Mouse (Mus musculus) liver, postnatal 0 days (tissue): ENCODE results near the gene Six3. TPM values are rescaled to one million over a fixed set of nuclear protein-coding genes. Genes with fewer than 3 reads are reported as not detected.

ENCODE experiments used
- ATAC-seq: fragments of 200-750 bp; cut with Nextera tagmentation; 2 replicates; pipeline ENCODE4 v1.8.0; 2017; ENCODE audit warnings: mild to moderate bottlenecking, moderate library complexity
- DNase-seq: peaks from one replicate; pipeline ENCODE4 v3.0.0-alpha.2; 2016
- H3K27ac ChIP-seq: fragments of 300-500 bp; sonication (generic); 2 replicates; pipeline ENCODE4 v1.5.1; 2014; ENCODE audit warnings: antibody characterized with exemption, moderate library complexity, mild to moderate bottlenecking, low read depth
- H3K27me3 ChIP-seq: fragments of 300-500 bp; sonication (generic); 2 replicates; pipeline ENCODE4 v1.6.1; 2014; ENCODE audit warnings: low read length, control low read depth, mixed read lengths; ENCODE audit not compliant: insufficient read depth
- H3K36me3 ChIP-seq: fragments of 300-500 bp; sonication (generic); replicated peaks from 2 replicates; pipeline ENCODE4 v1.6.1; 2014; ENCODE audit warnings: mild to moderate bottlenecking, control low read depth, low read length, moderate library complexity, mixed read lengths; ENCODE audit not compliant: insufficient read depth
- H3K4me1 ChIP-seq: fragments of 300-500 bp; sonication (generic); 2 replicates; pipeline ENCODE4 v1.6.1; 2014; ENCODE audit warnings: antibody characterized with exemption, mild to moderate bottlenecking, control low read depth; ENCODE audit not compliant: insufficient read depth
- H3K4me2 ChIP-seq: fragments of 300-500 bp; sonication (generic); 2 replicates; pipeline ENCODE4 v1.6.1; 2014; ENCODE audit warnings: low read depth, mild to moderate bottlenecking, low read length, moderate library complexity, mixed read lengths
- H3K4me3 ChIP-seq: fragments of 300-500 bp; sonication (generic); 2 replicates; pipeline ENCODE4 v1.5.1; 2014; ENCODE audit warnings: low read depth, low read length
- H3K9ac ChIP-seq: fragments of 300-500 bp; sonication (generic); replicated peaks from 2 replicates; pipeline ENCODE4 v1.6.1; 2014; ENCODE audit warnings: mild to moderate bottlenecking, moderate library complexity
- H3K9me3 ChIP-seq: fragments of 300-500 bp; sonication (generic); 2 replicates; pipeline ENCODE4 v1.6.1; 2016; ENCODE audit warnings: mild to moderate bottlenecking, control low read depth, low read length, mixed read lengths
- CTCF ChIP-seq: sonication (generic); IDR thresholded peaks from 2 replicates; pipeline ENCODE4 v1.5.1; 2016; ENCODE audit warnings: antibody characterized with exemption, low read depth
- EP300 ChIP-seq: IDR thresholded peaks from 2 replicates; pipeline ENCODE4 v1.6.1; 2016; ENCODE audit warnings: antibody characterized with exemption, low read depth, mild to moderate bottlenecking
- WGBS: fragments of 180-500 bp; shearing (Covaris S2); extraction: QIAGEN DNeasy Blood & Tissue Kit; methylation state at CpG from one replicate; pipeline ENCODE4 v1.1.7; 2014; ENCODE audit not compliant: insufficient replicate concordance; 5-methylcytosine and 5-hydroxymethylcytosine counted together
- polyA plus RNA-seq: library from polyadenylated mRNA; unstranded; fragments of >200 nt; fragmentation: Nextera tagmentation; extraction: Ambion mirVana; gene quantifications from 2 replicates; pipeline ENCODE4 v1.2.1, GENCODE M21; 2015

Gene Six3
- polyA plus RNA-seq, 1 experiment from 2014 or later, result not detected

DNA sequence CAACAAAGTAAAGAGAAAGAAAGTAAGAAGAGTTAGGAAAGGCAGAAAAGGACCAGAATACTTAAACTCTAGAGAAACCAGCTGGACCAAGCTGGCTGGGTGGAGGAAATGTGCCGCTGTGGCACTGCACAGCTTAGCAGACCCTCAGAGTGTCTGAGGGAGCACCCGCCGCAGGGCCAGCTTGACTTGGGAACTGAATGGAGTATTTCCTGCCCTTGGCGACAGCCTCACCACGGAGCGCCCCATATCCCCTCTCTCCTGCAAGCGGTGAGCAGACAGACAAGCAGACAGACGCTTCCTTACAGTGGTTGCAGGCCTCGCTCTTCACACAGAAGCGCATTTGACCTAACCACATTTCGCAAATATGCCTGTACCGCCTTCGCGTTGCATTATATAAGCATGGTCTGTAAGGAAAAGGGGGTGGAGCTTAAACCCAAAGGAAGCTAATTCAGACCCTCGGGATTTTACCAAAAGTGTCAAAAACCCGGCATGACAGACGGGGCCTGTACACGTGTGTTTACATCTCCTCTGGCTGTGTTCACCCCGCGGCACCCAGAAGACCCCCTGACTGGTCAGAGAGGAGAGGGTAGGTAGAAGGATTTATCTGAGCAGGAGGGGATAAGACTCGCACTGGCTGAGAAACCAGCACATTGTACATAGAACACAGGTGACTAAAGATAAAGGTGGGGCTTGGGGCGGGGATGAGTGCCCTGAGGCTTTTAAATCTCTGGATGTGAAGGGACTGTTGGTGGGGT, 17.1 kb downstream of the Six3 start:
- no peak for ATAC-seq
- 29% methylated on average over 22 of the region's 22 CpGs for WGBS

DNA sequence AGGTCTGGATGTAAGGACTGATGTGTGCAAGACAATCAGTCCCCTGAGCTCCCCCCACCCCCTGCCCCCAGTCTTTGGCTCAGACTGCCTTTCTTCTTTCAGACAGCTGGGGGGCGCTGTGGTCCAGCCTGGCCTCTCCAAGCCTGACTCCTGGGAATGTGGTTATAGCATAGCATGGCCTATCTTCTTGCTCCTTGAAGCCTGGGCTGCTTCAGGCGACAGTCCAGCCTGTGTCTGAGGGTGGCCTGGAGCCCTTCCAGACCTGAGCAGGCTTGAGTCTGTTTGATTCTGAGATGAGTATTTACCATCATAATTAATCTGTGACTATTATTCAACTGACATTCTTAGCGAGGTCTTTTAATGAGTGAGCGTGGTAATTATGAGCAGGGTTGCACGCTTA, 17.7 kb downstream of the Six3 start:
- DNase-seq (no peak), ATAC-seq (no peak)
- Histone ChIP-seq H3K9me3 (no peaks in the 10 kb centered on the region), H3K27ac (no peak overlapping the region), H3K27me3 (peaks cover 67% of the 10 kb centered on the region), H3K4me2 (no peak overlapping the region), H3K9ac (no peak overlapping the region), H3K36me3 (no peaks in the 10 kb centered on the region), H3K4me1 (no peaks in the 10 kb centered on the region), H3K4me3 (no peak overlapping the region)
- WGBS, result 48% methylated on average over 5 of the region's 5 CpGs
- TF ChIP-seq EP300, result no peak
- TF ChIP-seq CTCF, result peak; percentile 28

More for the DNA sequence above, 17.1 kb downstream of the Six3 start:
- Histone ChIP-seq H3K27me3 (peaks cover 74% of the 10 kb centered on the region), H3K4me3 (no peak overlapping the region), H3K27ac (no peak overlapping the region), H3K4me2 (no peak overlapping the region), H3K4me1 (no peaks in the 10 kb centered on the region), H3K9ac (no peak overlapping the region), H3K9me3 (no peaks in the 10 kb centered on the region), H3K36me3 (no peaks in the 10 kb centered on the region)
- no peak for DNase-seq
- no peak for TF ChIP-seq EP300
- TF ChIP-seq CTCF, result no peak

DNA sequence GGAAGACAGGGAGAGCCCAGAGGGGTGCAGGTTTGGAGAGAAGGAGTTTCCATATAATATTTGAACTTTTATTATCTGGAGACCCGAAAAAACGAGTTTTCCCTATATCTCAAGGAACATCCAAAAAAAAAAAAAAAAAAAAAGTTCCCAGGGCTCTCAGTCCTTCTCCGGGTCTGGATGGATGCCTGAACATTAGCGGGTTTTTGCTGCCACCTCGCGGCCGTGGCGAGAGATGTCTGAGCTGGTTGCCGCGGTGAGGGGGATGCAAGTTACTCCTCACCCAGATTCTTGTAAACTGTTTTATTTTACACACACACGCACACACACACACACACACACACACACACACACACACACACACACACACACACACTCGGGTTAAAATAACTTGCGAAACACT, 20.2 kb downstream of the Six3 start:
- peaks cover 42% of the 10 kb centered on the region for H3K27me3 ChIP-seq

DNA sequence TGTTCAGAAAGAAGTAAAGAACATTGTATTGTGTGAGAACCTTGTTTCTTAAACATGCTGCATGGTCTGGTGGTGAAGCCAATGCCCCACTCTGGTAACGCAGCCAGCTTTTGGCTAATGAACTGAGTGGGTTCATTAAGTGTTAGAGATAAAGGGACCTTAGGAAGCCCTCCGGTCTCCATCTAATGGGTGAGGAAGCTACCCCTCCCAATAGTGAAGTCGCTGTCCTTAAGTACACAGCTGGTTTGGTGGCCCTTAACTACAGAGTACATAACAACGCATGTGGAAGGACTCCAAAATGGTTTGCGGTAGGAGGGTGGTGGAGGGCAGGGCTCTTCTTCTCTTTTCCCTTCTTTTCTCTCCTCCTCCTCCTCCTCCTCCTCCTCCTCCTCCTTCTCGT, 24.5 kb downstream of the Six3 start:
- Histone ChIP-seq H3K4me3 (no peak overlapping the region), H3K27me3 (peaks cover 16% of the 10 kb centered on the region), H3K36me3 (no peaks in the 10 kb centered on the region), H3K9me3 (no peaks in the 10 kb centered on the region), H3K9ac (no peak overlapping the region), H3K27ac (no peak overlapping the region), H3K4me1 (no peaks in the 10 kb centered on the region), H3K4me2 (no peak overlapping the region)
- TF ChIP-seq CTCF (no peak), EP300 (no peak)
- DNase-seq (no peak), ATAC-seq (no peak)
- WGBS, result 48% methylated on average over 6 of the region's 6 CpGs

More for the DNA sequence above, 20.2 kb downstream of the Six3 start:
- H3K36me3 ChIP-seq, result no peaks in the 10 kb centered on the region
- no peak overlapping the region for H3K4me2 ChIP-seq
- no peak for ATAC-seq
- peak; percentile 83 for DNase-seq
- no peak overlapping the region for H3K4me3 ChIP-seq
- no peak overlapping the region for H3K27ac ChIP-seq
- peak; percentile 71 for TF ChIP-seq CTCF
- no peak for TF ChIP-seq EP300
- H3K4me1 ChIP-seq, result no peaks in the 10 kb centered on the region
- WGBS, result 1% methylated on average over 13 of the region's 13 CpGs
- H3K9me3 ChIP-seq, result no peaks in the 10 kb centered on the region
- H3K9ac ChIP-seq, result no peak overlapping the region

DNA sequence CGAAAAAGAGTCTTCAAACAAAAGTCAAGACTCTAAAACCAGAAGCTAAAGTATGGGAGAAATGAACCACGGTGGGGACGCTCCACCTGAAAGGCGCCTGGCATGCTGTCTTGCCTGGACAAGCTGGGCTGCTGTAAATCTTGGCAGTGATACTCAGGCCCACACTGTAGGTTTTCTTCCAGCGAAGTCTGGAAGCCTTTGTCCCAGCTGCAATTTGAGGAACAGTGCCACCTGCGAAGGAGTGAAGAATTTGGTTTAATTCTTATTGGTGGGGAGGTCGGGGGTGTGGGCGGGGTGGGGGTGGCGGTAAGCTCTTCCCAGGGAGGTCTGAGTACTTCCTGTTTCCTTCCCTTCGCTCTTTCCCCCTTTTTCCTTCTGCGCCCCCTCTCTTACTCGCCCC, 31.9 kb downstream of the Six3 start:
- H3K4me3 ChIP-seq, result no peak overlapping the region
- ATAC-seq (no peak), DNase-seq (no peak)
- no peak overlapping the region for H3K4me2 ChIP-seq
- no peak overlapping the region for H3K27ac ChIP-seq
- H3K9me3 ChIP-seq, result no peaks in the 10 kb centered on the region
- 16% methylated on average over 10 of the region's 12 CpGs for WGBS
- H3K36me3 ChIP-seq, result no peaks in the 10 kb centered on the region
- TF ChIP-seq CTCF, result no peak
- no peak for TF ChIP-seq EP300
- H3K27me3 ChIP-seq, result peaks cover 41% of the 10 kb centered on the region
- H3K4me1 ChIP-seq, result no peaks in the 10 kb centered on the region
- no peak overlapping the region for H3K9ac ChIP-seq

DNA sequence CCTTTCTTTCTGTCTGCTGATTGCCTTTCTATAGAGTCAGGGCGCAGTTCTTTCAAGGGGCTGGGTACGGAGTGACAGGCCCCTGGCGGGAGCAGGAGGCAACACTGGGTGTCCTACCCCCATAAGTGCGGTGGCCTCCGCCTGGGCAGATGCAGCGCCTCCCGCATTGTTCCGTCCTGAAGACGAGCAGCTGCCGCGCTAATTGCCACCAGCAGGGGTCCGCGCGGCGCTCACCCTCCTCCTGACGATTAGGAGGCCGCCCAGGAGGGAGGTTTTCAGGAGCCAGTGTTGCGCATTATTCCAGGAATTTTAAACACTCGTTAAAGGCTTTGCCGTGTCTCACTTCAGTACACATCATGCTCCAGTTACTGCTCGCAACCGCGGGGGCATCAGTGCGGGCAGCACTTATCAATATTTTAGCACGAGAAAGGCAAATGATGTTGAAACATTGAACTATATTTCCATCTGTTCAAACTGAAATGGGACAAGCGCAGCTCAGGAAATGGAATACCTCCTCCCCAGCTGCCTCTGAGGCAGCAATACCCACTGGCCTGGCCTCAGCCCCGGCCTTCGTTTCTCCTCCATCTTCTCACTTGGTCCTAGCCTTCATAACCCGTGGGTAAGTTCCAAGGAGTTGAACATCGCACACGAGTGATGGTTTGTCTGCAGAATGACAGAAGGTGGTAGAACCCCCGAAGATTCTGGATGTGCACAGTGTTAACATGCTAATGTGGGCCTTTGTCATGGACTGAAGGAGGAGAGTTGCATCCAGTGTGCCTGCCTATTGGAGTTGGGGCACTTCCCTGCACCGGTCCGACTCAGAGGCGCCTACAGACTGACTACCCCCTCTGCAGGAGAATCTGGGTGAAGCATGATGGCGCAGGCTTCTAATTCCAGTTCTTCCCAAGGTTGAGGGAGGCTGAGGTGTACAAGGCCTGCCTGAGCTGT, 32.6 kb downstream of the Six3 start:
- 4% methylated on average over 31 of the region's 36 CpGs for WGBS
- ATAC-seq (no peak), DNase-seq (peak; percentile 48)
- H3K36me3 ChIP-seq, result no peaks in the 10 kb centered on the region
- H3K9ac ChIP-seq, result no peak overlapping the region
- no peaks in the 10 kb centered on the region for H3K9me3 ChIP-seq
- peak overlapping the region; percentile 5; the same call in 1 of the 2 replicates for H3K4me2 ChIP-seq
- H3K27me3 ChIP-seq, result peaks cover 41% of the 10 kb centered on the region
- no peaks in the 10 kb centered on the region for H3K4me1 ChIP-seq
- no peak overlapping the region for H3K27ac ChIP-seq
- H3K4me3 ChIP-seq, result no peak overlapping the region
- TF ChIP-seq CTCF (peak; percentile 57), EP300 (no peak)
